Mouse (Mus musculus): ENCODE data around the gene Pbx1.

Pbx1 gene

DNA sequence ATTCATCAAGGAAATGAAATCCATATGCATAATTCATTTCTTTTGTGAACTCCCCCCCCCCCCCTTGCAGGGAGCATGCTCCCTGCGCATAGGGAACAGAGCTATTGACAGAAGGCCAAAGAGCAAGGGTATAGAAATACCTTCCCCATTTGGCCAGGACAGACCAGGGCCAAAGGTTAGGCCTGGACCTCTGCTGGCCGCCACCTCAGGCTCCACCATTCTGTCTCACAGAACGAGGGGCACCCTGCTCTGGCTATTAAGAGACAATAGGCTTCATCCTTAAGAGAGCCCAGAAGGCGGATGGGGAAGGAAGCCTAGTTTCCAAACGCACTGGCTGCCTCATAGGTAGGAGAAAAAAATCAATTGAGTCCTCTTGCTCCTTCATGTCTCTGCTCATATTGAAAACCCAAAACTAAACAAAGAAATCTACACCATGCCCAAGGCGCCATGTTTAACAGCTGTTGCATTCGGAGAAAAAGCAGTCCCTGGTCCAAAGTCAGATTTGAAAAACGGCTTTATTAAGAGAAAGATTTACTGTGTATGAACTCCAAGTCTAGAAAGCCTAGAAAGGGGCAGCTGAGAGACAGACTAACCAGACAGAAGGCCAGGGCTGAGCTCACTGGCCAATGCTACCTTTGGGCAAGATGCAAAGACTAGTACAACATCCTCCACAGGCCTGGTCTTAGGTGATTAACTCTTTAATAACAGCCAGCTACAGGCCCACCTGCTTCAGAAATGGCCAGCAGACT, 83.9 kb downstream of the Pbx1 start:
- no peak for DNase-seq (ENCODE audit: extremely low read depth, insufficient read length, low spot score)

GRCm38 (mm10) chr1:168344918-168345317, 87.2 kb downstream of the Pbx1 start:
- DNase-seq (ENCODE audit: extremely low read depth, insufficient read length, low spot score): peak; percentile 54

DNA sequence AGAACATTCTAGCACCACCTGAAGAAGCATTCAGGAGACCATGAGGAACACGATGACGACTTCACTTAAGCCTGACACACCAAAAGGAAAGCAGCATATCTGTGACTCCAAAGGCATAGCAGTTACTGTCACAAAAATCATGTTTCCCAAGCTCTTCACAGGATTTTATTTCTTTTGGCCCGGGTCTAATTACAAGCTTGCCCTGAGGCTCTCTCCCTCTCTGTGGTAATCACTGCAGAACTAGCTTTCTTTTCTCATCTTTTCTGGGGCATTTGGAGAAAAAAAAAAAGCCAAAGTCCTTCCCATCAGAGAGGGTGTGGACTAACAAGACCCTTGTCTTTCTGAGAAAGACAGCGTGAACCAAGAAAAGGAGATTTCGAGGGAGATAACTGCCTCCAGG, 87.8 kb downstream of the Pbx1 start:
- no peak for DNase-seq (ENCODE audit: extremely low read depth, insufficient read length, low spot score)

DNA sequence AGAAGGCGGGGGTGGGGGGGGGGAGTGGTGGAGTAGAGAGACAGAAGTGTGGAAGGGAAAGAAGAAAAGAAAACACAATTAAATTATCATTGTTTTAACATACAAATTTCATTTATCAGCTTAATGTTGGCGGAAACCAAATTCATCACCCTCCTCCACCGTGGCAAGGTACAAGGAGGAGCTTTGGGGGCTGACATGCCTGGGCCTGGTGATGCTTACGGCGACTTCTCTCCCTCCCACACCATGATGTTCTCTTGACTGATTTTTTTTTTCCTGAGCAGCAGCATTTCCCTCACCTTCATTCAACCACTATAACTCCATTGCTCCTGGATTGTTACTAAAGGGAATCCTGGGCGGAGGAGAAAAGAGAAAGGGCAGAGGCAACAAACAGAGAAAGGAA, 89.8 kb downstream of the Pbx1 start:
- DNase-seq (ENCODE audit: extremely low read depth, insufficient read length, low spot score): no peak

DNA sequence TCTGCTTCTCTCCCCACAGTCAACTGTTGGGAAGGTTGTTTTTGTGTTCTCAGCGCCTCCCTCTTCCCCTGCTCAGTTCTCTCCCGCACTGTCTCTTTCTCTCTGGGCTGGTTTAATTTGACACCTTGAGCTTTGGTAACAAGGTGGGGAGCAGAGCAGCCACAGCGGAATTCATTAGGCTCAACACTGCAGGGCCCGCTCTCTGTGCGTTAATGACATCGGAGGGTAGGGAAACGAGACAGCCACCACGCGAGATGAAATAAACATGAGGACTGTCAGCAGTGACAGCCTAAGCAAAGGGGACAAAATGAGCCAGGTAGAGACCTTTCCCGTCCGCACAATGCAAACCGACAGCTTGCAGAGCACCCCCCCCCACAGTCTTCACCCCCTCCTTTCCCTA, 90.2 kb downstream of the Pbx1 start:
- DNase-seq (ENCODE audit: extremely low read depth, insufficient read length, low spot score): no peak

GRCm38 (mm10) chr1:168341368-168341767, 90.7 kb downstream of the Pbx1 start:
- no peak for DNase-seq (ENCODE audit: extremely low read depth, insufficient read length, low spot score)

GRCm38 (mm10) chr1:168336238-168336818, 95.7 kb downstream of the Pbx1 start:
- DNase-seq (ENCODE audit: extremely low read depth, insufficient read length, low spot score): no peak

DNA sequence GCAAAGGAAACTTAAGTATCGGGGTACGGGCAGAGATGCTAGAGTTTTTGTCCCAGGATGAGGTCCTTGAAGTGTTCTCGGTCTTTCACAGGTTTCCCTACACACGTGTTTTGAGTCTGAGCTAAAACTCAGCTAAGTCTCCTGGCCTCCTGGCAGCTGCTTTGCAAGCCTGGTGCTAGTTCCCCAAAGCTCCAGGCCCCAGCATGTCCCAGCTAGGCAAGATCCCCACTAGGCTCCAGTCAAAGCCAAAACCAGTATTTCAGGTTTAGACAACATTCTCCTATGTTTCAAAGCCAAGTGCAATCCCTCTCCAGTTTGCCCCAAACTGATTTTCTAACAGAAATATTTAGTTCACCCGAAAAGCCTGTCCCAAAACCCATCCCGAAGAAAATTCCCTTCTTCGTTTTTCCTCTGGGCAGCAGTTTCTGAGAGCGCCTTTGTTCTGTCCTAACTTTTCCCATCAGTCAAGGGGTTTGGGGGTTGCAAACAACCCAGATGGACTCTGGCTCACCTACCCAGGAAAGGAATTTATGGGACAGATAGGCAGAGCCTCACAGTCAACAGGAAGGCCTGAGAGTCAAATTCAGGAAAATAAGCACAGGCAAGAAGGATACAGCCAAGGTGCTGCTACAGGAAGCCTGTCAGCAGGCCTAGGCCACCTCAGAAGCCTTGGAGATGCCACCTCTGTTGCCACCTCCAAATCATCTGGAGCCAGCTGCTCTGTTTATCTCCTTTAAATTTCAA, 97.1 kb downstream of the Pbx1 start:
- no peak for DNase-seq (ENCODE audit: extremely low read depth, insufficient read length, low spot score)

DNA sequence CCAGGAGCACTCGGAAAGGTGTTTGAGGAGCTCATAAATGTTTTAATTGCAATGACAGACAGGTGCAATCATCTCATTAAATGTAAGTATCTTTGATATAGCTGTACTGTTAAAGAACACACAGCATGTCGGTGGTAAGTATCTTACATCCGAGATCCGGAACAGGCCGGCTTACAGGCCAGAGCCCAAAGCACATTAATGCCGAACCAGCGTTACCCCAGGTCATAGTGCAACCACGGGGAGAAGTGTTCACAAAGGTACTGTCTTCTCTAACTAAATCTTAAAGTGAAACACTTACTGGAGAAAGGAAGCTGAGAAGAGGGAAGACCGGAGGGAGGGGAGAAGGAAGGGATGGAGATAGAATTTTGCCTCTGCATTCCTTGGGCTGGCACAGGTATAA, 100.0 kb downstream of the Pbx1 start:
- no peak for DNase-seq (ENCODE audit: extremely low read depth, insufficient read length, low spot score)

DNA sequence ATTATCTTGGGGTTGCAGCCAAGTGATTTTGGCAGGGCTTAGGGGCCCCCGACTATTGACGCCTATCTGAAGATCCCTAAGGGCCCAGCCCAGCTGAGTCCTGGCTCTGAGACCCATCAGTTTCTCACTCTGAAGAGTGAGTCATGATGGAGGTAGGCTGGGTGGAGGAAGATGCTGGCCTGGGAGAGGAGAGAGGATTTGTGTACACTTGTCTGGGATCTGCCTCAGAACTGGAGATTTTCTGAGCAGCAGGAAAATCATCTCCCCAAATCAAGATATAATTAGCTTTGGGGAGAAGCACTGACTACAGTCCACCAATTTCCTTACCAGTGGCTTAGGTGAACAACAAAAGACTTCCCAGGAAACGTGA, 103.8 kb downstream of the Pbx1 start:
- no peak for DNase-seq (ENCODE audit: extremely low read depth, insufficient read length, low spot score)

GRCm38 (mm10) chr1:168327405-168328235, 104.5 kb downstream of the Pbx1 start:
- no peak for DNase-seq (ENCODE audit: extremely low read depth, insufficient read length, low spot score)

- no peak for DNase-seq (ENCODE audit: extremely low read depth, insufficient read length, low spot score)
Measured at GRCm38 (mm10) chr1:168325786-168326185, 106.3 kb downstream of the Pbx1 start.

- DNase-seq (ENCODE audit: extremely low read depth, insufficient read length, low spot score): no peak
Measured at GRCm38 (mm10) chr1:168324306-168325085, 107.6 kb downstream of the Pbx1 start.

DNA sequence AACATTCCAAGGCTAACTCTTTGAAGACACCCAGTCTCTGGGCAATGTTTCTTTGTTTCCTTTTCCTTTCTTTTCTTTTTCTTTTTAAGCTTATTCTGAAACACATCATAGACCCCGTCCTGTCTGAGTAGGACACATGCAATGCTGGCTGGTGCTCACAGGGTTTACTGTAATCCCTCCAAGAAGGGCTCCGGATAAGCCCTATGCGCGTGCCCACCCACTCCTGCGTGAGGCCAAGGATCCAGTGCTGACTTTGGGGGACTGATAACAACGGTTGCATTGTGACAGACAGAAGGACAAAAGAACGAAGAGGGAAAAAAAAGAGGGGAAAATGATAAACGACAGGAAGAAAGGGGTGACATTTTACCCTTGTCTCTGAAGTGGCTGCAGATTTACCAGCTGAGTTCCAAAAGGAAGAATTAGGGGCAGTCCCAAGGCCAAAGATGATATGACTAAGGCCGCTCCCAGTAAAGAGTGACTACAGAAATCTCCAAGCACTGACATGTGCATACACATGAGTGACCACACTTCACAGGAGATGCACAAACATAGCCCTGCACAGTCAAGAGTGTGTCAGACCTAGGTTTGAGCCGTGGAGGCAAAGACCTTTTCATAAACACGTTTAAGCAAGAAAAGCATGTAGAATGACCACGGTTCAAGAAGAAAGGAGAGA, 108.5 kb downstream of the Pbx1 start:
- DNase-seq (ENCODE audit: extremely low read depth, insufficient read length, low spot score): no peak

DNA sequence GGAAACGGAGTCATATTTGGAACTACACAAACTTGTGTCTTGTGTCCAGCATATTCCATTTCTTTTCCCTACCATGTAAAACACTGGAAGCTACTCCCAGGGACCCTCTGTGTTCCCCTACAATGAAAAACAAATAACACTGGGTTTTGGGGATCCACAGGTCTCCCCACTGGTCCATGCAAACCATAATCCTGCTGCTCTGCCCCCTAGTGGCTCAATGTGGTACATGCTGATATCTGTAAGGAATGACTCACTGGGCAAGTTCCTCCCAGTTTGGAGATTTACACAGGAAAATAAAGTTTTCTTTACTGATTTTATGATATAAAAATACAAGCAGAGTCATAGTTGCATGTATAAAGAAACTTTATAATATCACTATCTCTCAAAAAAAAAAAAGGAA, 109.2 kb downstream of the Pbx1 start:
- no peak for DNase-seq (ENCODE audit: extremely low read depth, insufficient read length, low spot score)

DNA sequence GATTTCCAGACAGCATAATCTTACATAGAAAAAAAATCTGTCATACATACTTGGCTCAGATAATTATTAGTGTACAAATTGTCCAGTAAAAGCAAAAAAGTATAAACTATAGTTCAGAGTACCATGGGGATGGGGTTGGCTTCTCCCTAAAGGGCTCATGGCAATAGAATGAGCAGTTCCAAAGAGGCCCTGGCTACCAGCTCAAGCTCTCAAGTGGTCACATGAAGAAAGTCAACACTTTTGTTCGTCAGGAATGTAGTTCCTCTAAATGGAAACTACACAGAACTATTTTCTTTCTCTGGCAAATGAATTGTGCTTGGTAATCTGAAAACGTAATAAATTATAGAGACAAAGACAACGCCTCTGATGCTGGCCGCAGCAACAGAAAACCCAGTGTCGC, 112.4 kb downstream of the Pbx1 start:
- DNase-seq (ENCODE audit: extremely low read depth, insufficient read length, low spot score): no peak

GRCm38 (mm10) chr1:168318899-168319469, 113.1 kb downstream of the Pbx1 start:
- DNase-seq (ENCODE audit: extremely low read depth, insufficient read length, low spot score): no peak

GRCm38 (mm10) chr1:168313772-168314171, 118.3 kb downstream of the Pbx1 start:
- DNase-seq (ENCODE audit: extremely low read depth, insufficient read length, low spot score): no peak

DNA sequence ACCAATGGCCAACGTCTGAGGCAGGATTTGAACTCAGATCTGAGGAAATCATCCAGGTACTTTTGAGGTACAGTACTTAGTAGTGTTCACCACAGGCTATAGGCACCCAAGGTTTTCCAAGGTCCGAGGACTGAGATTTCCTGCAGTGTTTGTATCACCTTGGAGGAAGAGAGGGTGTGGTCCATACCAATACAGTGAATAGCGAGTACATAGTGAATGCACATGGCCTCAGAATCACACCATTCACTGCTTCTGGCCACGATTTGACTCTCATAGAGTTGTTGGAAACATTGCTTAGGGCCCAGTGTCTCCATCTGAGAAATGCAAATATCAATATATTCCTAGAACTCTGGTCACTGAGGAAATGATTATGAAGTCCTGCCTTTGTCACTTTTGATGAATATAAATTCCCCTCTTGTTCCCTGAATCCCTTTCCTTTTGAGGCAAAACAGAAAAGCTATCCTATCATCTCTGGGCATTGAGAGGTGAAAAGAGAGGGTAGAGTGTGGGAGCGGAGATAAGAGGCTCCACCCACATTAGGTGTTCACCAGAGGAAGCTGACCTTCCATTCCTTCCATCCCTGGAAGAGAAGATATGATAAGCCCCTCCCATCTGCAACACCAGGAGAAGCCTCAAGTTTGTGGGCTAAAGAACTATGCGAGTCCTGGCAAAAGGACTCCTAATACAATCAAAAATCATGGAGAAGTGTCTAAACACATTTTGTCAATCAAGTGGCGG, 119.2 kb downstream of the Pbx1 start:
- DNase-seq (ENCODE audit: extremely low read depth, insufficient read length, low spot score): no peak

Data from 3134 (cell line).